Mouse (Mus musculus) Patski (cell line): ENCODE data around the gene Tpst2. TPM values are rescaled to one million over a fixed set of nuclear protein-coding genes. Genes with fewer than 3 reads are reported as not detected.

ENCODE experiments used
- ATAC-seq: fragments of 100-300 bp; one replicate; pipeline ENCODE4 v1.8.0; 2021
- CTCF ChIA-PET: fragments of 350-600 bp; sonication (Branson Sonifier 250); formaldehyde crosslinking; loops from one replicate; lab custom pipeline; 2022; ENCODE audit warnings: inconsistent platforms; lab: Charles Lee
- POLR2A ChIA-PET: fragments of 350-600 bp; sonication (Branson Sonifier 250); formaldehyde crosslinking; loops from one replicate; lab custom pipeline; 2022; ENCODE audit warnings: antibody characterized with exemption, inconsistent platforms; lab: Charles Lee
- DNase-seq: peaks from one replicate; pipeline ENCODE4 v3.0.0-alpha.2; 2011; ENCODE audit warnings: low read depth, low spot score
- H3K27me3 ChIP-seq: fragments of 371-371 bp; one replicate; pipeline ENCODE4 v1.5.1; 2021
- CTCF ChIP-seq: fragments of 100-300 bp; IDR thresholded peaks from one replicate; pipeline ENCODE4 v1.5.1; 2021
- in situ Hi-C: fragments of 300-500 bp; cut with MboI; formaldehyde crosslinking; loops from 3 replicates; pipeline ENCODE4 v1.11.1; 2018; ENCODE audit warnings: low pct_unique_long_range_greater_than_20kb, mixed read lengths
- polyA plus RNA-seq: library from polyadenylated mRNA; unstranded; gene quantifications from one replicate; pipeline ENCODE4 v1.2.3, GENCODE M21; 2021

Gene Tpst2
- polyA plus RNA-seq, 1 experiment from 2014 or later, result 92.3 TPM

DNA sequence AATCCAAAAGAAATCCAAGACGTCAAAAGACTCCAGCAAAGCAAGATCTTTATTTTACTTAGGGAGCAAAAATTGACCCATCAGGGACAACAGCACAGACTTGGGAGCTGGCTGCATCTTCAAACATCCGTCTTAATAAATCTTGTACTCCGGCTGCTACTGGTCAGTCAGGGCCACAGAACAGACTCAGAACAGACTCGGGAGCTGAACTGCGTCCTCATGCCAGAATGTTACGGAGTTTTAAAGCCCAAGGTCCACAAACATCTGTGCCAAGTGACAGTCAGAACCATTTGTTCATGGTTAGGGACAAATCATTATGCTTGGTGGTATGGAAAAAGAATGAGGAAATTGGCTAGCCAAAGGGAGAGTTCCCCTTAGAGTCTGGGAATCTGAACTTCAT lies 46.8 kb downstream of the Tpst2 start:
- CTCF ChIA-PET, result interaction anchor here (1.2 kb wide), 1 partner anchor 10 kb away, joined by 3 read pairs; no protein-coding TSS in a partner anchor
- in situ Hi-C loops, result loop anchor here (5.0 to 25.0 kb wide), 2 partner anchors 41 to 1439 kb away; partner anchors contain the start of genes Iscu and Sart3
- no peak for TF ChIP-seq CTCF
- ATAC-seq, result no peak
- POLR2A ChIA-PET, result no interaction called here
- no peaks in the 10 kb centered on the region for H3K27me3 ChIP-seq
- no peak for DNase-seq

DNA sequence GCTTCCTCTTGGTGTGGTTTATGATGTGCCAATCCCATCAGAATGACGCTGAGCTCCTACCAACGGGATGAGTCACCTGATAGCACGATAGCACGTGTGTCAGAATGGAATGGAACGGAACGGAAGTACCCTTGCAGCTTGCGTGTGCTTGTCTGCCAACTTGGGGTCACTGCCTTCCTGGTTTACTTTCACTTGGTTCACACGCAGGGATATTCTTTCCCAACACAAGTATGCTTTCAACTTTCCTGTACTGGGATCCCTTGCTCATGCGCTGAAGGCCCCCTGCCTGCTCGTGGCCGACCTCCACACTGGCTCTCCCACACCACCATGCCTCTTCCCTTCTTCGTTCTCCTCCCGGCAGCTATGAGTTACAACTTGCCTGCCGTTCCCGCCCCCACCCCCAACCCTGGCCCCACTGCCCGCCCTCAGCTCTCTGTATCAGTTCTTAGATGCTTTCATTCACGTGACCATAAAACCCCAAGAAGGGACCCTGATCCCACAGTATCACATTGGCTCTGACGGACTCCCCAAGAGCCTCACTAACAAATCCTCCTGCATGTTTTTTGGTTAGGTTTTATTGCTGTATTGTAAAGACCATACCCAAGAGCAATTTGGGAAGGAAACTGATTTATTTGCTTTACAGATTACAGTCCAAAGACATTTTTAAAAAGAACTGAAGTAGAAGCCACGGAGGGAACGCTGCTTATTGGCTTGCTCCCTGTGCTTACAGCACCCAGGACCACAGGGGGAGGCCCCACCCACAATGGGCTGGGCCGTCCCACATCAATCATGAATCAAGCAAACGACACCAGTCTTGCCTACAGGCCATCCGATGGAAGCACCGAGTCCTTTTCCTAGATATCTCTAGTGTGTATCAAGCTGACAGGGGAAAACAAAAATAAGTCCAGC lies 48.4 kb downstream of the Tpst2 start:
- DNase-seq (no peak), ATAC-seq (peak; percentile 74)
- in situ Hi-C loops, result loop anchor here (5.0 to 25.0 kb wide), 2 partner anchors 43 to 1437 kb away; partner anchors contain the start of genes Iscu and Sart3
- H3K27me3 ChIP-seq, result no peaks in the 10 kb centered on the region
- ChIA-PET CTCF (interaction anchor here (1.3 to 1.6 kb wide), 2 partner anchors 45 to 83 kb away, joined by 3 to 4 read pairs; no protein-coding TSS in a partner anchor), POLR2A (interaction anchor here (0.7 to 1.5 kb wide), 5 partner anchors 14 to 84 kb away, joined by 3 to 7 read pairs (median 3); no protein-coding TSS in a partner anchor)
- no peak for TF ChIP-seq CTCF

DNA sequence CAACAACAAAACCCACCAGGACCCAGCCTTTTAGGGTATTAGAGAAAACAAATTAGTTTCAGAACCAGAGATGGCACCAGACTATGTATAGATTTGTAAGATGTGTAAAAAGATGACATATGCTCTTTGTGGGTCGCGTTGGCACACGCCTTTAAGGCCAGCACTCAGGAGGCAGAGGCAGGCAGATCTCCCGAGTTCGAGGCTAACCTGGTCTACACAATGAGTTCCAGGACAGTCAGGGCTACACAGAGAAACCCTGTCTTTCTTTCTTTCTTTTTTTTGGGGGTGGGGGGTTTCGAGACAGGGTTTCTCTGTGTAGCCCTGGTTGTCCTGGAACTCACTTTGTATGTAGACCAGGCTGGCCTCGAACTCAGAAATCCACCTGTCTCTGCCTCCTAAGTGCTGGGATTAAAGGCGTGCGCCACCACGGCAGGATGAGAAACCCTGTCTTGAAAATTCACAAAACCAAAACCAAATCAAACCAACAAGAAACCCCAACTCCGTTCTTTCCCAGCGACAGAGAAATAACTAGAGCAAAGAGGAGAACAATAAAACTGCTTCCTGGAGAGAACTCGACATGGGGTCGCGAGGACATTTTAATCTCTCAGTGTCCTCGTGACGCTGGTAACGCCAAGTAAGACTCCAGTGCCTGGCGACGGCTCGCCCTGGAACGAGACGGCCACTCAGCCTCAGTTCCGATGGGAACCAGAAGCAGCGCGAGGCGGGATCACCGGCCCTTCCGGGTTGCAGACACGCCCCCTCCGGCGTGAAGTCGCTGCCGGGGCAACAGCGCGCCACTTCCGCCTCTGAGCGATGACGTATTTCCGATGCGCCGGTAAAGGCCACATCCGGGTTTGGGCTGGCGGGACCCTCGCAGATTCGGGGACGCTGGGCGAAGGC lies 49.3 kb downstream of the Tpst2 start, which contains the start of gene Tfip11:
Tfip11 (plus strand) TSS at position 813 of the 900 bp plus-strand sequence.
- POLR2A ChIA-PET, result interaction anchor here (1.0 to 1.5 kb wide), 2 partner anchors 50 to 85 kb away, joined by 4 to 7 read pairs; no protein-coding TSS in a partner anchor
- CTCF ChIA-PET, result interaction anchor here (1.6 to 1.8 kb wide), 2 partner anchors 17 to 84 kb away, joined by 4 to 5 read pairs; partner anchors contain the start of genes Hps4 and Srrd
- ATAC-seq, result peak; percentile 81
- no peak for TF ChIP-seq CTCF
- no peaks in the 10 kb centered on the region for H3K27me3 ChIP-seq
- in situ Hi-C loops, result no loop called here
- peak; percentile 80 for DNase-seq

DNA sequence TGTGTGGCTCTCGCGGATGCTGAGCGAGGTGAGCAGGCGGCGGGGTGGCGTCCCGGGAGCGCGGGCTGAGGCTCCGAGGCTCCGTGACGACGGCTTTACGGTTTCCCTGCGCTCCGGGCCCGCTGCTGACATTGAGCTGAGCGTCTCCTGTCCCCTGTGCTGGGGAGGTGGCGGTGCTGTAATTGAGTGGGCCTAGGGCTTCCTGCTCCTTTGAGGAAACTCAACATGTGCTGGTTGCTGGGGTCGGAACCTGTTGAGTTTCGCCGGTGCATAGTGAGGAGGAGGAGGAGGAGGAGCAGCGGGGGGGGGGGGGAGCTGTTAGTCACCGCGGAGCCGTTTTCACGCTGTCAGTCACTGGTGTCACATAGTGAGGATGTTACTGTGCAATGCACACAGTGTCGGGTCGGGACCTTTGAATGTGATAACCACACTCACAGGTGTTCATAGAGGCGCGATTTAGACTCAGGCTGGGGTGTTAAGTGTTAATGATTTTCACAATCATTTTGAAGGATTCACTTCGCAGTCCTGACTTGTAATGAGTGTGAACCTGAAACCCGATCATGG lies 50.0 kb downstream of the Tpst2 start:
- in situ Hi-C loops, result no loop called here
- POLR2A ChIA-PET, result no interaction called here
- no peak for TF ChIP-seq CTCF
- ATAC-seq (no peak), DNase-seq (no peak)
- CTCF ChIA-PET, result interaction anchor here (1.8 kb wide), 1 partner anchor 16 kb away, joined by 5 read pairs; the partner anchor contains the start of genes Hps4 and Srrd
- H3K27me3 ChIP-seq, result no peaks in the 10 kb centered on the region

DNA sequence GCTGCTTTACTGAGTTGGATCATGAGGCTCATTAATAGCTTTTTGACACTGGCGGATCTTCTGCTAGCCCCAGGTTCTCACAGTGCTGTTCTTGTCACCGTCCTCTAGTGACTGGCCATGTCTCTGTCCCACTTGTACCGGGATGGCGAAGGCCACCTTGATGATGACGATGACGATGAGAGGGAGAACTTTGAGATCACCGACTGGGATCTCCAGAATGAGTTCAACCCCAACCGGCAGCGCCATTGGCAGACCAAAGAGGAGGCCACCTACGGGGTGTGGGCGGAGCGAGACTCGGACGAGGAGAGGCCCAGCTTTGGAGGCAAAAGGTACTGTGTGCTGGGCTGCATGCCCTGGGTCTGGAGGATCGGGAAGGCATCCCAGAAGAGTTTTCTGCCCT lies 51.4 kb downstream of the Tpst2 start:
- DNase-seq (no peak), ATAC-seq (no peak)
- CTCF ChIA-PET, result interaction anchor here (1.8 kb wide), 1 partner anchor 14 kb away, joined by 5 read pairs; the partner anchor contains the start of genes Hps4 and Srrd
- H3K27me3 ChIP-seq, result no peaks in the 10 kb centered on the region
- in situ Hi-C loops, result no loop called here
- POLR2A ChIA-PET, result interaction anchor here (1.1 kb wide), 1 partner anchor 50 kb away, joined by 3 read pairs; no protein-coding TSS in a partner anchor
- TF ChIP-seq CTCF, result no peak

- no peak for DNase-seq
- ATAC-seq, result no peak
- no peaks in the 10 kb centered on the region for H3K27me3 ChIP-seq
- POLR2A ChIA-PET, result no interaction called here
- in situ Hi-C loops, result no loop called here
- no peak for TF ChIP-seq CTCF
- CTCF ChIA-PET, result interaction anchor here (1.0 to 1.3 kb wide), 3 partner anchors 11 to 89 kb away, joined by 3 read pairs; no protein-coding TSS in a partner anchor
Observed at GRCm38 (mm10) chr5:112329805-112330564, 53.5 kb downstream of the Tpst2 start.

DNA sequence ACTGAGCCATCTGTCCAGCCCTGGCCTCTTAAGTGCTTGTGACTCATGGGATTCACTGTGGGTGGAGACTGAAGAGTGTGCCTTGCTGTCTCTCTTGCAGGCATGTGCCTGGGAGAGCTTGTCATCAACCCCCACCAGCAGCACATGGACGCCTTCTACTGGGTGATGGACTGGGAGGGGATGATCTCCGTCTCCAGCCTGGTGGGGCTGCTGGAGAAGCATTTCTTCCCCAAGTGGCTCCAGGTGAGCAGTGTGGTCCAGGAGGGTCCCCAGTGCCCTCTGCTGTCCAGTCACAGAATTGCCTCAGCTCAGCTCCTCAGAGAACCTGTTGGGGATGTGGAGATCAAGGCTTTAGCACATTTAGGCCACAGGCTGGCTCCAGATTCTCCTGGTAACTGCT lies 59.0 kb downstream of the Tpst2 start:
- in situ Hi-C loops, result loop anchor here (5.0 kb wide), 2 partner anchors 92 to 93 kb away; no protein-coding TSS in a partner anchor
- no peak for TF ChIP-seq CTCF
- DNase-seq (no peak), ATAC-seq (no peak)
- ChIA-PET CTCF (interaction anchor here (0.7 to 4.4 kb wide), 7 partner anchors 9 to 121 kb away, joined by 3 to 25 read pairs (median 4); no protein-coding TSS in a partner anchor), POLR2A (no interaction called here)
- H3K27me3 ChIP-seq, result no peaks in the 10 kb centered on the region

- CTCF ChIA-PET, result interaction anchor here (4.4 kb wide), 1 partner anchor 96 kb away, joined by 25 read pairs; no protein-coding TSS in a partner anchor
- ATAC-seq, result no peak
- no peak for DNase-seq
- in situ Hi-C loops, result loop anchor here (5.0 kb wide), 2 partner anchors 90 to 95 kb away; no protein-coding TSS in a partner anchor
- no peaks in the 10 kb centered on the region for H3K27me3 ChIP-seq
- POLR2A ChIA-PET, result no interaction called here
- no peak for TF ChIP-seq CTCF
Observed at GRCm38 (mm10) chr5:112337004-112337403, 60.5 kb downstream of the Tpst2 start.
